Mouse (Mus musculus): ENCODE measurements at regions not wholly inside any gene's neighbourhood (a gene's known extent, or its start where the extent isn't known, plus 50 kb on each side); places are given as distances from the start of the nearest gene placed in this dataset.

DNA sequence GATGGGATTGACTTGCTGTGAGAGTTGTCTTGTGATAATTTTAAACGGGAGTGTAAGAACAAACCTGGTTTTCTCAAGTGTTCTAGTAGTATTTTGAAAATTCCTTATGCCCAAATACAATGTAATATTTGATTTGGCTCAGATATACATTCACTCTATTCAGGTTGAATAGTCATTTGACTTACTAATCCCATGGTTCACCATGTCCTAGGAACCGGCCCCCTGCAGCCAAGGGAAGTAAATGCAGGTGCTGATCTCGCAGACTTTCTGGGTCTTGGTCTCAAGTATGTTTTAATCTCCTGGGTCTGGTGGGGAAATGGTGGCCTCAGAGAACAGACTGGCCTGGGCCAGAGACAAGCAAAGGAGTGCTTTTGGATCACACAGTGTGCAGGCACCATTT lies 253.2 kb upstream of the Gm5148 start:
- no peak for DNase-seq (ENCODE audit: extremely low read depth, low read depth)

DNA sequence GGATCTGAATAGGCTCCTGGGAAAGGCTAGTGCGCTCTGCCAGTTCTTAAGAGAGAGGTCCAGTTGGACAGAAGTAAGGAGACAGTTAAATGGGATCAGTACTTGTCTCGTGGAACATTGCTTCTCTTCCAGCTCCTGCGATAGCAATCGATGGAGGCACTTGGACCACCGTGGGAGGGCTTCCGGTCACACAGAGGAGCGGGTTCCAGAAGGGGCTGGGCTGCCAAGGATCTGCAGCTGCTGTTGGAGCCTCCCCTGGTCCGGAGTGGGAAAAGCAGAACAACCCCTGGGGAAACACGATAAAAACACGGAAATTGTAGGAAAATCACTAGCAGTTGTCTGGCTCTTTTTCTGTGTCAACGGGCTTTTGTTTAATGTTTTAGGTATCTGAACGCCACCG lies 252.3 kb upstream of the Gm5148 start:
- DNase-seq (ENCODE audit: extremely low read depth, low read depth): no peak

DNA sequence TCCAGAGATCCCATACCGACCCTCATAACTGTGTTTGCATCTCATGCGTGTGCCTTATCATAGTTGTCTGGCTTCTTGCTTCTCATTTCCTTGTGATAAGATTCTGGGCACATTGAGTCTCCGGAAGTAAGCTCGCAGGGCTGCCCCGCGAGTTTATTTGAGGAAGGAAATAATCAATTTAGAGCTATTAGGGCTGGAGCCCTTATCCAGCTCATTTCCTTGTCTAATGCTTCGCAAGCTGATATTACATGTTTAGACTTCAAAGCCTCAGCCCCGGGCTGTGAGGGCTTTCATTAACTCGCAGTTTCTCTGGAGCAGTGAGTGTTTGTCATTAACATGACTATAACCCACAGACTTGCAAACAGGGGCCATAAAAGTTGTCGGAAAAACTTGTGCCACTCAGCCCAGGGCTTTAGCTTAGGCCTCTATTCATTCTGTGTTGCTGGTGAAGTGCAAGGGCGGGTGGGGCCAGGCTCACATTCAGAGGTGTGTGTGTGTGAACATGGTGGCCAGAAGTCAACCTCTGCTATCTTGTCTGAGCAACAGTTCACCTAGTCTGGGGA lies 251.0 kb upstream of the Gm5148 start:
- no peak for DNase-seq (ENCODE audit: extremely low read depth, low read depth)

DNA sequence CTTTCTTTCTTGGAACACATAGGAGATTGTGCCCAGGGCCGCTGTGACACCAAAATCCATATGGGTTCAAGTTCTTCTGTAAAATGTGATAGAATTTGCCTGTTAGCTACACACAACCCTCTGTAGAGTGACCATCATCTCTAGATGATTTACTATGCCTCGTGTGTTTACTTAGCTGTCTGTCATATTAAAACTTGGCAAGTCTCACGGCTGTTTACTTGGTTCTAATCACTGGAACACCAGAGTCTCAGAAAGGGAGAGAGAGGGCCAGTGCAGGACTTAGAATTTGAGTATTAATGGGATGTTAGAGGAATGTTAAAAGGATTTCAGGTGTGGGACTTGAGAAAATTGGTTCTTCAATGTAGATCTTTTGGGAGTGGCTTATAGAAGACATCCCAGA lies 248.6 kb upstream of the Gm5148 start:
- DNase-seq (ENCODE audit: extremely low read depth, low read depth): no peak

DNA sequence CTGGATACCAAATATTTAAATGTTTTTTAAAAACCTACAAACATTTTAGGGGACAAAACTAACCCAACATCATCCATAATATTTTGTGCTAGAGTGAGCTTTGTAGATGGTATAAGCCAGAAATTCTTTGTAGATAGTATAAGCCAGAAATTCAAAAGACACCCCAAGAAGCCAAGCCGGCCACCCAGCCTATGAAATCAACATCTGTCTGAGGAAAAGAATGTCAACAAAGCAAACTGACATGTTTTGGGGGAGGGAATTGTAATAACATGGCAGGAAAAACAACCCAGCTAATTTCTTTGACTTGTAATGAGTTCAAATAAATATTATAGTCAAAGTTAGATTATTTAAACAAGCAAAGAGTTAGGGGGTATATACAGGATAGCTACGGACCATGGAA lies 246.9 kb upstream of the Gm5148 start:
- DNase-seq (ENCODE audit: extremely low read depth, low read depth): no peak

DNA sequence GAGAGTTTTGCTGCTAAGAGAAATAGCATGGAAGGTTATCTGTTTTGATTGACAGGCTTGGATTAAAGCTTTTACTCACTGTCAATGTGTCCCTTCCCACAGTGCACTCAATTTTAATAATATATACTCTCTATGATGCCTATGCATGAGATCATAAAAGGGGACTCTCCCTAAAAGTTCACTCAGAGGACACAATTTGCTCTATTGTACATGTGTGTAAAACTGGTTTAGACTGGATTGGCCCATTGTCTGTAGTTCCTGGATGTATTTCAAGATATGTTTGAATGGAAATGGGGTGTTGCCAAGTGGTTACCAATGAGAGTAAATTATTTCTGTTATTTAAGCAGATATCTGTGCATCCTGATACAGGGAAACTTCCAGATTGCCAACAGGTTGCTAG lies 244.4 kb upstream of the Gm5148 start:
- no peak for DNase-seq (ENCODE audit: extremely low read depth, low read depth)

DNA sequence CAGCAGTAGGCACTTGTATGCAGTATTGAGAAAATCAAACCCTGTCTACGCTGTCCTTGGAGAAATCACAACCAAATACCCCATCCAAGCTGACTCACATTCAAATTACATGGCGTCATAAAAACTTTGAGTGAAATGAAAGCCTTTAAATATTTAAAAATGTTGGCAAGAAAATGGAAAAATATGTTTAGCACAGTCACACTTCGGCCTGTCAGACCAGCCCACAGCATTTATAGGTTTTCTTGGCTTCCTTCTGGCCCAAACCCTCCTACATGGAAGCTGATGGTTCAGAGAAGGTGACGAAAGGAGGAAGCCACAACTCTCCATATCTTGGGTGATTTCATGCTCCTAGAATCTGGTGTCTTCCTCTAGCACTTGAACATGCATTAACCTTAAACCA lies 240.9 kb upstream of the Gm5148 start:
- DNase-seq (ENCODE audit: extremely low read depth, low read depth): no peak

DNA sequence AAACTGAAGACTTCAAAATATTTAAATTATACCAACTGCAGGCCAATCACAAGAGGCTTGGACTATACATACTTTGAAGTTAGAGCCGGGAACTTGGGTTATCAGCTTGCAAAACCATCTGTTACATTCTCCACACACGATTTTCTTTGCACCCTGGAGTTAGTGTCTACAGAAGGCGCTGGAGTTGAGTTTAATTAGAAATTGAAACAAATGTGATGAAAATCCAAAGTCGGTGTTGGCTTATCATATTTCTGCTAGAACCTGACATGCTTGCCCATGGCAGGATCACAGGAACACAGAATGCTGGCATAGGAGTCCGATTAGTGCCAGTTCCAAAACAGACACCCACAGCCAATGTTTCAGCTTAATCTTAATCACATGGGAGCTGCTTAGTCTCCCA lies 239.8 kb upstream of the Gm5148 start:
- DNase-seq (ENCODE audit: extremely low read depth, low read depth): no peak

DNA sequence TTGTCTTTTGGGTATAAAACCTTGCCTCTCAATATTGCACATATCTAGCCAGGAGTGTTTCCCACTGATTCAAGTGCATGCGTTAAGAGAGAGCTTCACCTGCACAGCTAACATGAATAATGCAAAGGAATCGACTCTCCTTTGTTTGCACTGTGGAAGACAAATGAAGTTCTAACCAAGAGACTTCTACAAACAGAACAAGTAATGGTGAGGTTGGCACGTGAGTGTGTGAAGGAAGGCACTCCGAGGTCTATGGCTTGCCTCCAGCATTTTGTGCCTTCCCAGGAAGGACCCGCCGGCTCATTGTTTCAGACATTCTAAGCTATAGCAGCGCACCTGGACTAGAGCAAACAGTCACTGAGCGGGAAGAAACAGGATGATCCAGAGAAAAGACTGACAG lies 238.5 kb upstream of the Gm5148 start:
- no peak for DNase-seq (ENCODE audit: extremely low read depth, low read depth)

DNA sequence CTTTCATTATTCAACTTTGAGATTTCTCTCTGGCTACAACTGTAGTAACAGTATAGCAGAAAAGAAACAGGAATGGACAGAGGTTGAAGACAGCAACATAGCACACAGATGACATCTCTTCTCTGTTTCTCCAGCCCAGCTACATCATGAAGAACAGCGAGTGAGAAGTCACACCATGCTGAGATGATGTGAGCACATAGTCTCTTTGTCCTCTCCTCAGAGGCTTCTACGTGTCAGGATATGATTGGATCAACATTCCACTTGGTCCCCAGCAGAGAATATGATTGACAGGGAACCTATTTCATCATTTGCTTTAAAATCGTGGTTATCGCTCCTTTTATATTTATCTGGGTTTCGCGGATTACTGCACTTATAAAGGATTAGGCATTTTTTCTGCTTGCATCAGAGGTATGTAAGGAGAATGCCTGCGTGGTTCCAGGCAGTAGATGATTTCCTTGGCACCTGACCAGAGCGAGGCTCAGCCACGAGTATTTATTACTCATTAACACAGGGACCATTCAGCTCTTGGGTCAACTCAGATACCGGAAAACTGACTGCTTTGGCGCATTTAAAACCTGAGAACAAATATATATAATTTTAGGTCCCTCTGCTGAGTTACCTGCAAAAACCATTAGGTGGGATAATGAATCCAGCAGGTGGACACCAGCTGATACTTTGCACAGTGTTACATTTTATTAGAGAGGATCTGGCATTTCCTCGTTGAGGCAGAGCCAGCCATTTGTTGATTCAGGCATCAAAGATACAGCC lies 237.9 kb upstream of the Gm5148 start:
- no peak for DNase-seq (ENCODE audit: extremely low read depth, low read depth)

DNA sequence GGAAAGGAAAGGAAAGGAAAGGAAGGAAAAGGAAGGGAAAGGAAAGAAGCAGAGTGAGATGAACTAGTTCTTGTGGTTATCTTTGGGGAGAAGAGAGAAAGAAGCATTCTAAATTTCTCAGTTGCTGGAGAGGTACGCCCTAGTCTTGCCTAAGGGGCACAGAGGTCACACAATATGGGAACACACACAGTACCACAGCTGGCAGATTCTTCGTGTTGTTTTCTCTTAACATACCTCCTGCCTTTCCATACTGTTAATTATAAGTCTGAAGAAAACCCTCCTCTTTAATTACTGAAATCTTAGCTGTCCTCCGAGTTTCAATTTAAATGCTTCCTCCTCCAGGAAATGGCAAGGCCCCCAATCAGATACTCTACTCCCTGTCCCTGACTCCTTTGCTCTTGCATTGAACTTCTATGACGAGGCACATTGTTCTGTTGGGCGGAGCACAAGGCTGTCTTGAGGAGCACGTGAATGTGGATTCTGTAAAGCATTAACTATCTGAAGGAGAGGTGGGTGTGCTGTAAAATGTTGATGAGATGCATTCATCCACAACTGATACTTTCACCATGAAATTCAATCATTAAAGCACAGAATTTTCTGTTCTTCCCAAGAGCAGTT lies 234.2 kb upstream of the Gm5148 start:
- no peak for DNase-seq (ENCODE audit: extremely low read depth, low read depth)

DNA sequence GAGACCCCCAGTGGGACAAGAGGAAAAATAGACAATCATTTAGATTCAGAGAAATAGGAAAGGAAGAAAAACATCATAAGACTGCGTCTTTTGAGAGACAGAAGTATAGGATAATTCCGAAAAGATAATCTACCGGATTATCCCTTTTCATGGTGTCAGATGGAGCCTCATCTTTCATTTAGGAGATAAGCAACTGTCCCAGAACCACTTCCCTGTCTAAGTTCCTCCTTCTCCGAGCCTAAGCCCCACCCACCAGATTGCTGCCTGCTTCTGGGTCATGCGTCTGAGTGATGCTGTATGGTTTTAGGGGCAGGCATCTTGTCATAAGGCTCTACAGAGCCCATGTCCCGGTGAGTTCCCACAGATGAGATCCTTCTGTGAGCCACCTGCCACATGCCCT lies 232.3 kb upstream of the Gm5148 start:
- peak; percentile 34 for DNase-seq (ENCODE audit: extremely low read depth, low read depth)

DNA sequence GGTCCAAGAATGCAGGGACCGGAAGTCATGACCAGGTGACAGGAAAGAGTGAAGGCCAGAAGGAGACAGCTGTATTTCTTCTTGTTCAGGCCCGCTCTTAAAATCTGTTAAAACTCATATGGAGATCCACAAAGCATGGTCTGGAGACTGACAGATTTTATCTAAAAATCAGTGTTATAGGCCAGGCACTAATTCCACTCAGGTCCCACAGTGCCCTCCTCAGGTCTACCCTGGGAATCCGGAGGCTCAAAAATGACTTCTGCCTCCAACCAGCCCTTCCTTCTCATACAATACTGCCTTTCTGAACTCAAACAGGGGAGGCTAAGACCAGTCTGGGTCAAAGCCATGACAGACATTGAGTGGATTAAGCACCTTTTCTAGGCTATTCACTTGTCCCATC lies 228.6 kb upstream of the Gm5148 start:
- no peak for DNase-seq (ENCODE audit: extremely low read depth, low read depth)

DNA sequence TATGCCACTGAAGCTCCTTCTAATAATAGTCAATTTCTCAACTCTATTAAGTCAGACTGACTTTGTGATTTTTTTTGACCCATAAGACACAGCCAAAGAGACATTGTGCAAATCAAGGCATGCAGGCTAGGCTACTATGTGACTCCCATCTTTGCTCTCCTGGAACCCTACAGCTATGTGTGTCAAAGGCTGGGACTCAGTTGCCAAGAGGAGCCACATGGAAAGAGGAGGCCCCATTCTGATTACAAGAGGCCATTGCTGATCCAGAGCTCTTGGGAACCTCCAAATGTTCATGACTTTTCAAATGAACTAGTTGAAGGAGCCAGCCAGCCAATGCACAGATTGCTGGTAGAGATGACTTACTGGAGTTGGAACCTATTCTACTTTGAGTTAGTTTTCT lies 228.0 kb upstream of the Gm5148 start:
- DNase-seq (ENCODE audit: extremely low read depth, low read depth): no peak

DNA sequence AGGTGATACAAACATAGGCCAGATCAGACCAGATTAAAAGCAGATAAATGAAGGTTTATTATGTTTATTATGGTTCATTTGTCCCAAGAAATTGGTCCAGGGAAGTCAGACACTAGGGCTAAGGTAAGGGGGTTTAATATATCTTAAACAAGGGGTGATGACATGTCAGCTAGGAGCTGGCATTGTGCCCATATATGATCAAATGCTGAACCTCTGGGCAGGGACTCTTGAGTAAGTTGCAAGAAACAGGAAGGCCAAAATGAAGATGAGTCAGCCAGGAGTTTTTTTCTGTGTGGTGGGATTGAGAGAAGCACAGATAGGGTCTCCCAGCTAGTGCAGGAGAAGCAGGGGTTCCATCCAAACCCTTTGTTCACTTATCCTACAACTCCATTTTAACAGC lies 219.4 kb upstream of the Gm5148 start:
- DNase-seq (ENCODE audit: extremely low read depth, low read depth): no peak

DNA sequence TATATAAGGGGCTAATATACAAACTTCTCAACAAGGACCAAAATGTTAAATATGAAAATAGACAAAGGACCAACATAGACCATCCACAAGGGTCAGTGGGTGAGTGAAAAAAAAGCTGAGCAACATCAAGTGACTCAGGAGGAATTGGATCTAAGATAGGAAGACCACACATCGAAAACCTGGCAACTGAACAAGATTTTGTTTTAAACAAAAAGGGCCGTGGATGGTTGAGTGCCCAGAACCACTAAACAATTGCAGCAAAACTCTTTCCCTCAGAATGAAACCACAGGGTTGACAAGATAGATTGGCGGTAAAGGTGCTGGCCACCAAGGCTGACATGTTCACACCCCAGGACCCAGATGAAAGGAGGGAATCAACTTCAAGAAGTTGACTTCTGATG lies 215.7 kb upstream of the Gm5148 start:
- no peak for DNase-seq (ENCODE audit: extremely low read depth, low read depth)

DNA sequence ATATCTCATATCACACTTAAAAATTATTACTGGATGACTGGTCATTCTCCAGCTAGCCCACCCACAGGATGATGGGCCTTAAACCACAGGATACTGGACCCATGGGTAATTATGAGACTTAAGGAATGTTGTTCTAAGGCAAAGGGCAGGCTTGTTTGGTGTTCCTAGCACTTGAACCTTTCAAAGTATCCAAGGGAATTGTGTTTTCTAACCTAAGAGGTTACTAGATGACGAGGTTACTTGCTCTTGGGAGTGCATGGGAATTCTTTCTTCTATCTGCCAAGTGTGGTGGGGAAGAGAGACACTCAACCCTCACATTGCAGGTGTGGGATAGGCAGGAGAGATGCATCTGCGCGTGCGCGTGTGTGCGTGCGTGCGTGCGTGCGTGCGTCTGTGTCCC lies 214.6 kb upstream of the Gm5148 start:
- DNase-seq (ENCODE audit: extremely low read depth, low read depth): no peak

DNA sequence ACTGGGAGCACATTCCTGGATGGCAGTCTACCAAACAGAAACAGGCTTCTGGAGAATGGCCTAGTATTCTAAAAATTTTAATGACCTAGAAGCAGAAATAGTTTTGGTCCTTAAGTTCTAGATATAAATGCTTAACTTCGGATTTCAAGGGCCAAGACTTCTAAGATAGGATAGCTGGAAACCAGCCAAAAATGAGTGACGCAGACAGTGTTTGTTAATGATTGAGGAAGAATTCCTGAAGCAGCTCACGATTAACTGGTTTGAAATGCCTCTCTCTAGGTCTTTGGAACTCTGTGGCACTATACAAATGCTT lies 213.9 kb upstream of the Gm5148 start:
- no peak for DNase-seq (ENCODE audit: extremely low read depth, low read depth)

DNA sequence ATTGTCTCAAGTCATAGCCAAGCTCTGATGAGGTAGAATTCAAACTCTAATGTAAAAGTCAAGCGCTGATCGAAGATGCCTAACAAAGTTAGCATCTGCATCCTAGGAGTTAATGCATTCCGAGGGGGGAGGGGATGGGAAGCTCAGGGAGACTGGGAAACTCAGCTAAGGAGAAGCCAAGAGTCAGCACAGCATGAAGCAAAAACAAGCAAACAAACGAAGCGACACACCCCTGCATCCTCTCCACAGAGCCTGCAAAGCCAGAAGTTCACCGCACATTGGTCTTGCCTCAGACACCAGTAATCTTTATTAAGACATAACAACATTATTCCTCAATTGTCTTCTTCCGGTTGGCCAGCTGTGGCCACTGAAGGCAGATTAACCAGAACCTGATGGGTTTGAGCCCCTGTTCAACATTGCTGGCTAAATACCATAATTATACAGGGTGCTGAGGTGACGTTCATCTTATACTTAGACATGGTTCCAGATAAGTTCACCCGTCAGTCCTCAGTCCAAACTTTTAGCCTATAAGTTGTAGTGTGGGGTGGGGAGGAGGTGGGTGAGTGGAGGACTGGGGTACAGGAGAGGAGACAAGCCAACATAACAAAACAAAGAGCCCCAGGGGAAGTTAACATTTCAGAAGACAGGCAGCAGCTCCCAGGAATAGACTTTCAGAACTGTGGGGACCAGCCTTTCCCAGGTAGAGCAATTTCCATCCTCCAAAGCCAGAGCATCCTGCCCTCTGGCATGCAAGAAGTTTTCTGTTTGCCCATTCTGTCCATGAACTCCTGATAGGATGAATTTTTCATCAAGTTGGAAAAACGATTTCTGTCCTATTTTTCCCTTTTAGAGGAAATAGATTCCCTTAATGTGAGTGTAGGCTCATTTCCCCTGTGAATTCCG lies 213.3 kb upstream of the Gm5148 start:
- no peak for DNase-seq (ENCODE audit: extremely low read depth, low read depth)

DNA sequence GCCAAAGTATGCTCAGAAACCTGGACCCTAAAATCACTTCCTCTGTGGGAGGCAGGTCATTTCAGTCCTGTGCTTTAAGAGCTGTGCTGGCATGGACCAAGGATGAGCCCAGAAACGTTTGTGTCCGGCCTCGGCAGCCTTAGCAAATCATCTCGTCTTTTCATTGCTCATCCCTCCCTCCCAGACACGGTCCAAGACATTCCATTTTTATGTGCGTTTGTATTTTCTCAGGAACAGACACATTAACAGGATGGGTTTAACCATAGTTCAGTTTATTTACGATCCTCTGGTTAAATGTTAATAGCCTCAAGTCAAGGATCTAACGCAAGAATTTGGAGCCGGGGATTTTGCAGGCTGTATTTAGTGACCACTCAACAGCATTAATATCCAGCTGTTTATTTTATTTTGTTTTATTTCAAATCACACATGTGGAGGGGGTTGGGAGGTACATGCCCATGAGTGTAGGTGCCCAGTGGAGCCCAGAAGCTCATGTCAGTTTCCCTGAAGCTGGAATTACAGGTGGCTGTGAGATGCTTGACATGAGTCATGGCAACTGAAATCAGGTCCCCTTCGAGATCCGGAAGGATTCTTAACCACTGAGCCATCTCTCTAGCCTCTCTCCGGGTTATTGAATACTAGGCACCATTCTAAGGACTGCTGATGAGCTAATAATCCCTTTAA lies 212.1 kb upstream of the Gm5148 start:
- DNase-seq (ENCODE audit: extremely low read depth, low read depth): no peak

DNA sequence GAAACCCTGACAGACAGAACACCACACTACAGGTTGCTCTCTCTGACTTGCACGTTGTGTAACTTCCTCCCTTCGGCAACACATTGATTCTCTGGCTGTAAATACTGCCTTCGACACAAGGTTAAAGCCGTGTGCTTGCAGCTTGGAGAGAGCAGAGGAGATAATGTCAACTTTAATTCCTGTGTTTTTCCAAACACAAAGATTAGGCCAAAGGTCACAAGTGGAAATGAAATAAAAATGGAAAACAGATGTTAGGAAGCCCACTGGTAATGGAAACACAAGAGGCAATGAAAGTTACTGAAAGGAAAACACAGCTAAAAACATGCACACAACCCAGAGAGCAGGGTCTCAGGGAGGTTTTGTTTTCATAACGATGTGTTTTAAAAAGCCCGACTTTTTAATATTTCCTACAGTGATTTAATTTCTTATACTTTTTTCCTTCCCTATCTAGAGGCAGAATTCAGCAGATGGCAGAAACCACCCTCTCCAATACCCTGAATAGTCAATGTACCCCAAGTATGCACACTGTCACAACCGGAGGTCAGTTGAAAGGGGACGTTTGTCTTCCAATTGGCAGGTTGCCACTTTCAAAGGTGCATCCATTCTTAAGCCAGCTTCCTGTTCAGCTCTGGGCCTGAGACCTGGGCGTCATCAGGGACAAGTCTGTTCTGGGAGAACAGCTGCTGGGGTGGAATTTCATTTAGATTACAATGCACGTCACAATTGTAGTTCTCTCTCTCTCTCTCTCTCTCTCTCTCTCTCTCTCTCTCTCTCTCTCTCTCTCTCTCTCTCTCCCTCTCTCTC lies 210.8 kb upstream of the Gm5148 start:
- DNase-seq (ENCODE audit: extremely low read depth, low read depth): no peak
